Mouse (Mus musculus) cerebellum, adult 18-20 months (tissue): ENCODE measurements around the gene Fubp1.

ENCODE experiments used
- DNase-seq, 2 experiments: peaks; one replicate each; pipeline ENCODE4 v3.0.0; 2021

The Fubp1 gene

DNA sequence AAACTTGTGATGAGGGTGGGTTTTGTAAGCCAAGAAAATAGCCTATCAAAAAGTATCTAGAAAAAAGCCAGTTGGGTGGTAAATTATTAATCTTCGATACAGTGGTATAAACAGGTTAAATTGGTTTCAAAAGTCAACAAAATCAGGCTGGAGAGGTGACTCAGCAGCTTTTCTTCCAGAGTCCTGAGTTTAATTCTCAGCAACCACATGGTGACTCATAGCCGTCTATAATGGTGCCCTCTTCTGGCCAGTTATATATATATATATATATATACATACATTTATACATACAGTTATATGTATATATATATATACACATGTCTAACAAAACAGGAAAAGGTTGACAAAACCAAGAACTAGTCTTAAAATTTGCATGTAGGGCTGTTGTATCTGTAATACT, 28.6 kb downstream of the Fubp1 start:
- DNase-seq, result no peak

DNA sequence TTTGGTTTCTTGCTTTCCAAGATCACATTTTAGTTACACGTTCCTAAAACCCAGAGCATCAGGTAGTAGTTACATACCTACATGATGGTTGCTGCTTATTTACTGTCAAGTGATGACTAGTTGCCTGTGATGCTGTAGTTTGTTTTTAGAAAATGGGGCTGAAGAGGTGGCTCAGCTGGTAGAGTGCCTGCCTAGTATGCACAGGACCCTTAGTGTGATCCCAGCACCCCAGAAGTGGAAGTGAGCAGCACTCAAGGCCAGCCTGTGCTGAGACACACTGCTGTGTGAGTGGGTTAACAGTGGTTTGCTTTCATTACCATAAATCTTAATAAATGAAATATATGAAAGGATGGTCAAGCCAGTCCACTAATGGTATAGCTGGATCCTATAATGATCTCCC, 29.4 kb downstream of the Fubp1 start:
- no peak for DNase-seq

- DNase-seq, result no peak
Observed at GRCm38 (mm10) chr3:152241098-152241497, 30.9 kb downstream of the Fubp1 start.

DNA sequence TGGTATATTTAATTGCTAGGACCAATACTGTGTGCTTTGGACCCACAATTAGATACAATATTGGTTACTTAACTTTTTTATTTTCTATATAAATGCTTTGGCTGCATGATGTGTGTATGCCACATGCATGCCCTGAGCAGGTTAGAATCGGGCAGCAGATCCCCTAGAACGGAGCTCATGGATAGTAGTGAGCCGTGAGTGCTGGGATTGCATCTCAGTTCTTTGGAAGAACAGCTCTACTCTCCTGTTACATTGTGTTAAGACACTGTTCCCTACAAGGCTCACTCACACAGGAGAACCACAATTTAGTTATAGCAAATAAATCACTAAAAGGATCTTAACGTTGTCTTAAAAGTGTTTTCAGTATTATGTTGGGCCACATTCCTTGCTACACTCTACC, 33.1 kb downstream of the Fubp1 start:
- no peak for DNase-seq

- DNase-seq, result no peak
Observed at GRCm38 (mm10) chr3:152245273-152245910, 35.2 kb downstream of the Fubp1 start.

DNA sequence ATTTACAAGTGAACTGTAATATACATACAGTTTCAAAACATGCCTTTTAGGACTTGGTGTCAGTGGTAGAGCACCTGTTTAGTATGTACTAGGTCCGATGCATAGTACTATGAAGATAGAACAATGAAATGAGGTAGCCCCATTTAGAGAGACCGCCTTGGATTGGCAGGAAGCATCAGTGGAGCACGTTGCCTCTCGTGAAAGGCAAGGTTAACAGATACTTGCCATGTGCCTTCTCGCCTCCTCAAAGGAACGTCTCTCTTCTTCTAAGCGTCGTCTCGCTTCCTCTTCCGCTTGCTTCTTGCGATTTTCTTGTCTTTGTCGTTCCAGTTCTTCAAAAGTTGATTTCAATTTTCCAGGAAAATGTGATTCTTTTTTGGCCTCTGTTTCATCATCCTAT, 37.5 kb downstream of the Fubp1 start:
- DNase-seq, result no peak

GRCm38 (mm10) chr3:152250487-152250886, 40.3 kb downstream of the Fubp1 start:
- DNase-seq, result no peak

- DNase-seq, result no peak
Observed at GRCm38 (mm10) chr3:152257528-152257927, 47.3 kb downstream of the Fubp1 start.

DNA sequence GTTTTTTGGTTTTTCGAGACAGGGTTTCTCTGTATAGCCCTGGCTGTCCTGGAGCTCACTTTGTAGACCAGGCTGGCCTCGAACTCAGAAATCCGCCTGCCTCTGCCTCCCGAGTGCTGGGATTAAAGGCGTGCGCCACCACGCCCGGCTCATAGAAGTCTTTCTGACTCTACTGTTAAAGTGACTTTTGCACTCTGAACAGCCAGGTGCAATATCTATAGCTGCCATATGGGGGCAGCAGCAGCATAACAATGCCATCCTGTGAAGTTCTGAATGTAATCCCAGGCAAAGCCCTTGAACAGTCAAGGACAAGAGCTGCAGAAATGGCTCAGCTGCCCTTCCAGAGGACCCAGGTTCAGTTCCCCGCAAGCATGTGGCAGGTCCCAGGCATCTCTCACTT, 49.2 kb downstream of the Fubp1 start:
- DNase-seq, result peak; percentile 61 to 65

GRCm38 (mm10) chr3:152260362-152260761, 50.1 kb downstream of the Fubp1 start:
- no peak for DNase-seq

GRCm38 (mm10) chr3:152261436-152261835, 51.2 kb downstream of the Fubp1 start:
- no peak for DNase-seq

DNA sequence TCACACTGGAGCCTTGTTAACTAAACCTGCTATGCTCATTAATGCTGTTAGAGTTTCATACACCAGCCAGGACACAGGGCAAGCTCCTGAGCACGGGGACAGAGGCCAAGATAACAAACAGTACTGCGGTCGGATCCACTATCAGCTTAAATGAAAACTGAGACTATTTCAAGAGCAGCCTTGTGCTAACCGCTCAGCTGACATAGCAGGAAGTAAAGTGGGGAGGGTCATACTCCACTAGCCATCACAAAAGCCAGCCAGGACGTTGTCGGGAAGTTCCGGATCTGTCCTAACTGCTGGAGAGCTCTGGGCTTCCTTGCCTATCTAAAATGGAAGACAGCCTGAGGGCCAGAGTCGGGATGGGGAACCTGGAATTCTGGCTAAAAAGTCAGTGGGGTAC, 51.7 kb downstream of the Fubp1 start:
- DNase-seq, result no peak

DNA sequence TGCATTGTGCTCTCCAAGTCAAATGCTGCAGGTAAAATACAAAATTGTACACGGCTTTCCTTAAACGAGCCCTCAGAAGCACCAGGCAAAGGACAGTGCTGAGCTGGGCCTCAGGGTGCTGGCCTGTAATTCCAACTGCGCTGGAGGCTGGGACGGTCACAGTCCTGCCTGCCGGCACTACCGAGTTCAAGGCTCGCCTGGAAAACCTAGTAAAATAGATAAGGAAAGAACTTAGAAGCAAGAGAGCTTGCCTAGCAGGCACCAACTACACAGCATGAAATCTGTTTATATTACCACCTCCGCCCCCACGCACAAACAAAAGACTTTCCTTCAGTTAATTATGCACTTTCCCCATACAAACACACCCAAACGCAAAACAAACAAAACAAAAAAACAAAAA, 54.2 kb downstream of the Fubp1 start:
- no peak for DNase-seq

GRCm38 (mm10) chr3:152264830-152265229, 54.6 kb downstream of the Fubp1 start:
- no peak for DNase-seq

DNA sequence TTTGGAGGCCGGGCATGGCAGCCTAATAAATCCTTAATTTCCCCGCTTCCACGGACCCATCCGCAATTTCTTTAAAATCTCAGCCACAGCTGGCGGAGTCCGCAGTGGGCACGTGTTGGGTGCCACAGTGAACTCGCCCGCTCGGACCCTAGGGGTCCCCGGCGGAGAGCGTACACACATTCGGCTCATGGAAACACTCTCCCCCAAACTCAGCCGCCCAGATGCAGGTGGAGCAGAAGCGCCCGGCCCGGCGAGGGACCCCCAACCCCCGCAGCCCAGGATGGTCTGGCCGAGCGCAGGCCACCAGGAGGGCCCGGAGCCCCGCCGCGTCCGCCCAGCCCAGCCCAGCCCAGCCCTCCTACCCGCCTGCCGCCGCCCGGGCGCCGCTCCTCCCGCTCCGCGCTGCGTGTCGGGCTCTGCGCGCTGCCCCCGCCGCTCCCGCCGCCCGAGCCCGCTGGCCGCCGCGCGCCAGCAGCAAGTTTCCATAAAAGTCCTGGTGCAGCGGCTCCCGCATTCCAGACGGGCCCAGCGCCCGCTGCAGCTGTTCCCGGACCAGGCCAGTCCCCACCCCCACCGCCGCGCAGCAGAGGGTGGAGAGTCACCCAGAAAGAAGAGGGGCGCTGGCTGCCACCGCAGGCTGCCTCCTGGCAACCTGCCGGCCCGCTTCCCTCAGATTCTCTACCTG, 55.3 kb downstream of the Fubp1 start:
- DNase-seq, result peak in 1 of 2 experiments; percentile 30

DNA sequence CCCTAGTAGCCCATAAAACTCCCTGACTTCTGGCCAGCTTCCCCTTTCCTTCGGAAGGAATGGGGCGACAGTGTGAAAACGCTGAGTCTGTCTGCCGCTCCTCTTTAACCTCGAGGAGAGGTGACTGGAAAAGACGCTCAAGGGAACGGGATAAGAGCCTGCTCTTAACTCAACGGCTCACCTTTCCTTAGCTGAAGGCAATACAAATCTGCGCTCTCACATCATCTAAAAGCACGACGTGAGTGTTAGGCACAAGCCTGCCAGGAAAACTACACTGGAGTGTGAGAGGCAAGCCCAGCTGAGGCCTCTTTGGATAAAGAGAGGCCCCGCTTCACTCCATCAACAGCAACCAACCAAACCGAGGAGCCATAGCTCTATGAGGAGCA, 55.8 kb downstream of the Fubp1 start, which contains the start of gene Nexn:
Gene Nexn (minus strand): TSS at position 315 of the 386 bp plus-strand sequence.
- no peak for DNase-seq

- DNase-seq, result no peak
Observed at GRCm38 (mm10) chr3:152268099-152268498, 57.9 kb downstream of the Fubp1 start.

GRCm38 (mm10) chr3:152271071-152271710, 61.0 kb downstream of the Fubp1 start:
- DNase-seq, result no peak

DNA sequence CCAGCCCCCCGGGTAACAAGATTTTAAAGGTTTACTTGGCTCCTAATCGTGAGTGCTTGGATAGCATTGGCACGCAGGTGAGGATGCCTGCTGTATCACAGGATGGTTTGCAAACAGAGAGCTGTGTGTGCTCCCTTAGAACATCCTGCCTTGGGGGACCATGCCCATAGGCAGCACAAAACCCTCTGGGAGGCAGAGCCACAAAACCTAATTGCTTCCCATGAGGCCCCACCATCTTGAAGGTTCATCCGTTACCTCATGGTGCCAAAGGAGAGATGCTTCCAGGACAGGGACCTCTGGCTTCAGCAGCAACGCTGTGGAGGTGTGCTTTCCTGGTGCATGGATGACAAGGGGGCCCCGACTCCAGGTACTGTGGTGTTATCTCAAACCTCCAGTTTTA, 61.7 kb downstream of the Fubp1 start:
- DNase-seq, result no peak

- DNase-seq, result no peak
Observed at GRCm38 (mm10) chr3:152272974-152273685, 62.9 kb downstream of the Fubp1 start.

GRCm38 (mm10) chr3:152275008-152275407, 64.8 kb downstream of the Fubp1 start:
- no peak for DNase-seq

- DNase-seq, result no peak
Observed at GRCm38 (mm10) chr3:152276935-152277334, 66.7 kb downstream of the Fubp1 start.

DNA sequence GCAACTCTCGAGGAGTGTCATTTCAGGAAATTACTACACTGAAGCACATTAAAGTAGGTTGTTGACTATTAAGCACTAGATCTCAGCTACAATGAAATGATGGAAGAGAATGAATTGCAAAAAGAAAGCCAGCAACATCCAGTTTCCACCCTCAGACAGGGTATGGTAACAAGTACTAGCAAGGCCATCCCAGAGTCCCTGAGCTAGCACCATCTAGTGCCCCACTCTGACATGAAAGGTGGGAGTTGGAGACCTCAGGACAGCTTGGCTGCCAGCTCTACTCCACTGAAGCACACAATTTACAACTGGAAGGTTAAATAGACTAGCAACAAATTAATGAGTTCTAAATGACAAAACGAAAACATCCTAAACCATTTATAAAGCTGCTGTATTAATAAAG, 67.7 kb downstream of the Fubp1 start:
- DNase-seq, result no peak

GRCm38 (mm10) chr3:152278431-152278830, 68.2 kb downstream of the Fubp1 start:
- no peak for DNase-seq
